Mouse (Mus musculus): Measurements from ENCODE around the gene 2310030G06Rik. TPM values are rescaled to one million over a fixed set of nuclear protein-coding genes. Genes with fewer than 3 reads are reported as not detected.

The 2310030G06Rik gene
- polyA plus RNA-seq, 1 experiment from 2014 or later = 2.5 TPM

DNA sequence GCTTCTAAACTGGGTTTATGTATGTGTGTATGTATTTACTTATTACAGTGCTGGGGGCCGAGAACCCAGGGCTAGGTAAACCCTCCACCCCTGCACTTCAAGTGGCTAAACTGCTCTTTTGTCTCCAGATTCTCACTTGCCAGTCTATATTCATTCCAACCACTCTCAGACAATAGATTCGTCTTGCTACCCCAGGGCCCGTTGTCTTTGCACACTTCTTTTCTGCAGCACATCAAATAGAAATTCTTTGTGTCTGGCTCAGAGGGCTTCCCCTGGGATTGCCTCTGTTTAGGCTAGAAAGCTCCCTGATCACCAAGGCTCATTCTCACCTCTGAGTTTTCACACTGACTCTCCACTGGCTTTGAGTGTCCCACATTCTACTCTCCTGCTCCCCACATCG, 13.8 kb downstream of the 2310030G06Rik start:
- Histone ChIP-seq H3K9me3 (replicated peaks; ENCODE audit: control insufficient read depth, low read length, poor library complexity, severe bottlenecking) (no peaks in the 10 kb centered on the region), H3K36me3 (ENCODE audit: control insufficient read depth, insufficient read depth, low read length) (no peaks in the 10 kb centered on the region), H3K27me3 (ENCODE audit: control insufficient read depth, insufficient read depth, low read depth, low read length) (no peaks in the 10 kb centered on the region), H3K4me3 (ENCODE audit: low read depth, low read length) (no peak overlapping the region), H3K9ac (ENCODE audit: low read depth, low read length) (no peak overlapping the region), H3K4me1 (ENCODE audit: control insufficient read depth, insufficient read depth, low read length) (peaks cover 11% of the 10 kb centered on the region), H3K4me2 (ENCODE audit: low read length) (no peak overlapping the region), H3K27ac (ENCODE audit: low read length) (no peak overlapping the region)
- ATAC-seq = no peak
- 4% methylated on average over 4 of the region's 4 CpGs for WGBS

DNA sequence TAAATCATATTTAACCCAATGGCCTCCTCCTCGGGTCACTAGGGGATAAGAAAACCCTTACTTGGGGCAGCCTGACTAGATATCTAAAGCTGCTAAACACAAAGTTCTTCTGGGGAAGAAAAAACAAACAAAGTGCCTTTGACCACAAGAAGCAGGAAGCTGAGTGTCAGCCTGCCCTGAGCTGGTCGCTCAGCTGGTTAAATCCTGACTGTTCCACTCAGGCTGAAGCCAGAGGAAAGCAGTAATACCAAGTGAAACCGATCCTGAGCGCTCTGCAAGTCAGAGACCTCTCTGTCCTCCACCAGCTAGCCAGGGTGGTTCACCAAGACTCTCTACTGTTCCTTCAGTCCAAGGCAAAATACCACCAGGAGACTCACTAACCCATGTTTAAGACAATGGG, 16.7 kb downstream of the 2310030G06Rik start:
- Histone ChIP-seq H3K27me3 (ENCODE audit: control insufficient read depth, insufficient read depth, low read depth, low read length) (no peaks in the 10 kb centered on the region), H3K9me3 (replicated peaks; ENCODE audit: control insufficient read depth, low read length, poor library complexity, severe bottlenecking) (no peaks in the 10 kb centered on the region), H3K4me1 (ENCODE audit: control insufficient read depth, insufficient read depth, low read length) (peaks cover 33% of the 10 kb centered on the region), H3K9ac (ENCODE audit: low read depth, low read length) (no peak overlapping the region), H3K36me3 (ENCODE audit: control insufficient read depth, insufficient read depth, low read length) (no peaks in the 10 kb centered on the region), H3K4me2 (ENCODE audit: low read length) (no peak overlapping the region), H3K4me3 (ENCODE audit: low read depth, low read length) (no peak overlapping the region), H3K27ac (ENCODE audit: low read length) (no peak overlapping the region)
- no peak for ATAC-seq
- WGBS = 66% methylated on average over 4 of the region's 4 CpGs

- Histone ChIP-seq H3K27ac (ENCODE audit: low read length) (peak overlapping the region; percentile 91), H3K4me3 (ENCODE audit: low read depth, low read length) (peak overlapping the region; percentile 66), H3K9ac (ENCODE audit: low read depth, low read length) (peak overlapping the region; percentile 82), H3K27me3 (ENCODE audit: control insufficient read depth, insufficient read depth, low read depth, low read length) (no peaks in the 10 kb centered on the region), H3K36me3 (ENCODE audit: control insufficient read depth, insufficient read depth, low read length) (no peaks in the 10 kb centered on the region), H3K4me1 (ENCODE audit: control insufficient read depth, insufficient read depth, low read length) (peaks cover 46% of the 10 kb centered on the region), H3K9me3 (replicated peaks; ENCODE audit: control insufficient read depth, low read length, poor library complexity, severe bottlenecking) (no peaks in the 10 kb centered on the region), H3K4me2 (ENCODE audit: low read length) (peak overlapping the region; percentile 86)
- WGBS = under 1% methylated on average over 45 of the region's 45 CpGs
- peak; percentile 99 for ATAC-seq
Observed at GRCm38 (mm10) chr9:50727925-50728651, 18.2 kb downstream of the 2310030G06Rik start.

DNA sequence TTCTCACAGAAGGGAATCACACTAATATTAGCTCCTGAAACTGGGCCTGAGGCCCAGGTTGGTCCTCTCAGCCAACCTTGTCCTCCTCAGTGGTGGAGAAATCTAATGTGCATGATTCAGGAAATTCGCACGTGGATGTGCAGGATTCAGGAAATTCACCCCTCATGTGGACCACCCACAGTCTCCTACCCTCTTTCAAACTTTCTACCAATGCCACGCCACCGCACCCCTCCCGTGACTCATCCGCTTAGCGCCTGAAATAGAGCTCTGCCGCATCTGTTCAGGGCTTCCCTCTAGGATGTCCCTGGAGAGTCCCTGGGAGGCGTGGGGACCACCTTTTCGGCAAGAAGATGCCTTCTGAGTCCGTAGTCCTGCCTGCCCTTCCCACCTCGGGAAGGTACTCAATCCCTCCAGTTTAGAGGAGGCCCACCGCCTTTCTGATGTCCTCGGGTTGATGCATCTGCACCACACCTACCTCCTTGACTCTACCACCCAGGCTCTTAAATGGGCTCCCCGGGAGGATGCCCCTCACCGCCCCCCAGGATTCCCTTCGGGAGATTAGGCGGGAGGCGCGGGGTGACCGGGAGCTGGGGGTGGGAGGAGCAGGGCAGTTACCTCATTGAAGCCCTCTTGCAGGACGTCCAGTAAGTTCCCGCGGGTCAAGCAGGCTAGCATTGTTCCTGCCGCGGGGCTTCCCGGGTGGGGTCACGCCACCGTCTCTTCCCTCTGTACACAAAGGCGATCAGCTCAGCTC, 19.0 kb downstream of the 2310030G06Rik start:
- 1% methylated on average over 30 of the region's 30 CpGs for WGBS
- Histone ChIP-seq H3K4me3 (ENCODE audit: low read depth, low read length) (peak overlapping the region; percentile 66), H3K4me1 (ENCODE audit: control insufficient read depth, insufficient read depth, low read length) (peaks cover 49% of the 10 kb centered on the region), H3K36me3 (ENCODE audit: control insufficient read depth, insufficient read depth, low read length) (no peaks in the 10 kb centered on the region), H3K27ac (ENCODE audit: low read length) (peak overlapping the region; percentile 91), H3K9me3 (replicated peaks; ENCODE audit: control insufficient read depth, low read length, poor library complexity, severe bottlenecking) (no peaks in the 10 kb centered on the region), H3K4me2 (ENCODE audit: low read length) (peak overlapping the region; percentile 86), H3K27me3 (ENCODE audit: control insufficient read depth, insufficient read depth, low read depth, low read length) (no peaks in the 10 kb centered on the region), H3K9ac (ENCODE audit: low read depth, low read length) (peak overlapping the region; percentile 82)
- ATAC-seq = peak; percentile 44

DNA sequence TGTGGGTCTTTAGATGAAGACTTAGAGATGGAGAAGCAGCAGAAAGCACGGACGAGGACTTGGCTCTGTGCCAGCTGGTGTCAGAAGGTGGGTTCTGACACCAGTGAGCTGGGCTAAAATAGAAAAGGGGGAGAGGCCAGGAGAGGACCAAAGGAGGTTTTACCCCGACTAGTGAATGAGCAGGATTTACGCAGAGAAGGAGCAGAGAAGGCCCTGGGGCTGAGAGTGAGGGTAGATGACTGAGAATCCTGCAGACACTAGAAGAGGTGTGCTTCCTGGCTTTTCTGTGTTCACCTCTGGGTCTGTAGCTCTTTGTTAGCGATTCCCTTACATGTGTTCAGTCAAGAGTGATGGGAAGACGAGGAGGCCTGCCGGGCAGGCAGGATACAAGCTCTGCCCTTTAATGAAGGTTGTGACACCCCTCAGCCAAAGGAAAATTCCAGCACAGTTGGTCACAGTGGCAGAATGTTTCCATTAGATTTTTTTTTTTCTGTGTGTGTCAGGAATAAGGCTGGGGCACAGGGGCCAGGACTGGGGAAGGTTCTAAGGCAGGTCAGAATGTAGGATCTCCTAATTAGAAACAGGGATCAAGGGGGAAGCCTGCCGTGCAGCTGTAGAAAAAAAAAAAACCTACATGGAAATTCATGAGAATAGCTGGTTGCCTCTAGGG, 20.3 kb downstream of the 2310030G06Rik start:
- peak overlapping the region; percentile 82 for H3K9ac ChIP-seq (ENCODE audit: low read depth, low read length)
- peak overlapping the region; percentile 86 for H3K4me2 ChIP-seq (ENCODE audit: low read length)
- H3K36me3 ChIP-seq (ENCODE audit: control insufficient read depth, insufficient read depth, low read length) = no peaks in the 10 kb centered on the region
- H3K4me1 ChIP-seq (ENCODE audit: control insufficient read depth, insufficient read depth, low read length) = peaks cover 51% of the 10 kb centered on the region
- peak overlapping the region; percentile 91 for H3K27ac ChIP-seq (ENCODE audit: low read length)
- peak overlapping the region; percentile 66 for H3K4me3 ChIP-seq (ENCODE audit: low read depth, low read length)
- H3K9me3 ChIP-seq (replicated peaks; ENCODE audit: control insufficient read depth, low read length, poor library complexity, severe bottlenecking) = no peaks in the 10 kb centered on the region
- H3K27me3 ChIP-seq (ENCODE audit: control insufficient read depth, insufficient read depth, low read depth, low read length) = no peaks in the 10 kb centered on the region
- 19% methylated on average over 8 of the region's 8 CpGs for WGBS
- ATAC-seq = no peak

GRCm38 (mm10) chr9:50724661-50725330, 21.5 kb downstream of the 2310030G06Rik start:
- peak overlapping the region; percentile 67 for H3K27ac ChIP-seq (ENCODE audit: low read length)
- peak overlapping the region; percentile 44 for H3K4me2 ChIP-seq (ENCODE audit: low read length)
- no peaks in the 10 kb centered on the region for H3K36me3 ChIP-seq (ENCODE audit: control insufficient read depth, insufficient read depth, low read length)
- WGBS = 28% methylated on average over 3 of the region's 3 CpGs
- peak overlapping the region; percentile 5; the same call in 1 of the 2 replicates for H3K4me3 ChIP-seq (ENCODE audit: low read depth, low read length)
- ATAC-seq = no peak
- no peaks in the 10 kb centered on the region for H3K27me3 ChIP-seq (ENCODE audit: control insufficient read depth, insufficient read depth, low read depth, low read length)
- H3K4me1 ChIP-seq (ENCODE audit: control insufficient read depth, insufficient read depth, low read length) = peaks cover 51% of the 10 kb centered on the region
- peak overlapping the region; percentile 32 for H3K9ac ChIP-seq (ENCODE audit: low read depth, low read length)
- H3K9me3 ChIP-seq (replicated peaks; ENCODE audit: control insufficient read depth, low read length, poor library complexity, severe bottlenecking) = no peaks in the 10 kb centered on the region

GRCm38 (mm10) chr9:50724147-50724546, 22.2 kb downstream of the 2310030G06Rik start:
- Histone ChIP-seq H3K4me3 (ENCODE audit: low read depth, low read length) (no peak overlapping the region), H3K36me3 (ENCODE audit: control insufficient read depth, insufficient read depth, low read length) (peaks cover 2% of the 10 kb centered on the region; the same call in 1 of the 2 replicates), H3K9ac (ENCODE audit: low read depth, low read length) (peak overlapping the region; percentile 10; the same call in 1 of the 2 replicates), H3K27me3 (ENCODE audit: control insufficient read depth, insufficient read depth, low read depth, low read length) (no peaks in the 10 kb centered on the region), H3K27ac (ENCODE audit: low read length) (peak overlapping the region; percentile 53; the same call in 1 of the 2 replicates), H3K4me2 (ENCODE audit: low read length) (peak overlapping the region; percentile 44), H3K4me1 (ENCODE audit: control insufficient read depth, insufficient read depth, low read length) (peaks cover 51% of the 10 kb centered on the region), H3K9me3 (replicated peaks; ENCODE audit: control insufficient read depth, low read length, poor library complexity, severe bottlenecking) (no peaks in the 10 kb centered on the region)
- WGBS = 86% methylated on average over 2 of the region's 2 CpGs
- ATAC-seq = no peak

DNA sequence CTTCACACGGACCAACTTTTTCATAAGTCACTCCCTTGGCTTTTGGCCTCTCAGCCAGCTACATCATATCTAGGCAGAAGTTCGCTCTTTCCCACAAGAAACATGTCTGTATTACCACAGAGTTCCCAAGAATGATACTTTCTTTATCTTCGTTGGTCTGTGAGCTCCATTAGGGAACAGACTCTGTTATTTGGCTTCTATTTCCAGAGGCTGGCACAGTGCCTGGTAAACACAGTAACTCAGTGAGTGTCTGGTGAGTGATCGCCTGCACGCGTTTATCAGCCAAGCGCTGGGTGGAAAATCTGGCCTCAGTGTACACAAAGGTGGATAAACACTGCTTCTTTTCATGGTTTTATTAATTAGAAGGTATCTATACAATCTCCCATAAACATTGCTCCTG, 22.9 kb downstream of the 2310030G06Rik start:
- Histone ChIP-seq H3K9ac (ENCODE audit: low read depth, low read length) (peak overlapping the region; percentile 39; the same call in 1 of the 2 replicates), H3K27ac (ENCODE audit: low read length) (peak overlapping the region; percentile 23; the same call in 1 of the 2 replicates), H3K9me3 (replicated peaks; ENCODE audit: control insufficient read depth, low read length, poor library complexity, severe bottlenecking) (no peaks in the 10 kb centered on the region), H3K36me3 (ENCODE audit: control insufficient read depth, insufficient read depth, low read length) (peaks cover 2% of the 10 kb centered on the region; the same call in 1 of the 2 replicates), H3K4me2 (ENCODE audit: low read length) (peak overlapping the region; percentile 27), H3K4me1 (ENCODE audit: control insufficient read depth, insufficient read depth, low read length) (peaks cover 47% of the 10 kb centered on the region), H3K4me3 (ENCODE audit: low read depth, low read length) (no peak overlapping the region), H3K27me3 (ENCODE audit: control insufficient read depth, insufficient read depth, low read depth, low read length) (no peaks in the 10 kb centered on the region)
- 50% methylated on average over 7 of the region's 7 CpGs for WGBS
- no peak for ATAC-seq
